Mouse (Mus musculus) layer of hippocampus, adult 9-10 months (tissue): ENCODE data around the gene Rpl34.

Experiments
- DNase-seq: peaks from one replicate; pipeline ENCODE4 v3.0.0; 2022; ENCODE audit warnings: low spot score

Gene Rpl34

GRCm38 (mm10) chr3:130712891-130713290 lies 17.3 kb downstream of the Rpl34 start:
- DNase-seq, result no peak

- no peak for DNase-seq
Observed at GRCm38 (mm10) chr3:130710103-130710502, 20.1 kb downstream of the Rpl34 start.

- DNase-seq, result peak; percentile 96
Observed at GRCm38 (mm10) chr3:130708967-130709924, 21.0 kb downstream of the Rpl34 start, which contains the start of gene Ostc. Gene Ostc, minus strand, starts transcription at chr3:130709444.

GRCm38 (mm10) chr3:130708529-130708928 lies 21.7 kb downstream of the Rpl34 start:
- DNase-seq, result no peak

GRCm38 (mm10) chr3:130702289-130702688 lies 27.9 kb downstream of the Rpl34 start:
- no peak for DNase-seq

GRCm38 (mm10) chr3:130697622-130698021 lies 32.6 kb downstream of the Rpl34 start:
- DNase-seq, result no peak

- no peak for DNase-seq
Observed at GRCm38 (mm10) chr3:130694705-130695104, 35.5 kb downstream of the Rpl34 start.

GRCm38 (mm10) chr3:130694041-130694593 lies 36.1 kb downstream of the Rpl34 start:
- no peak for DNase-seq

GRCm38 (mm10) chr3:130691596-130692170 lies 38.5 kb downstream of the Rpl34 start:
- no peak for DNase-seq

GRCm38 (mm10) chr3:130690834-130691595 lies 39.2 kb downstream of the Rpl34 start:
- DNase-seq, result no peak

GRCm38 (mm10) chr3:130689630-130690029 lies 40.6 kb downstream of the Rpl34 start:
- DNase-seq, result peak; percentile 90

- no peak for DNase-seq
Observed at GRCm38 (mm10) chr3:130687051-130687450, 43.1 kb downstream of the Rpl34 start.

GRCm38 (mm10) chr3:130685014-130685366 lies 45.2 kb downstream of the Rpl34 start:
- DNase-seq, result no peak

GRCm38 (mm10) chr3:130684276-130685013 lies 45.8 kb downstream of the Rpl34 start:
- no peak for DNase-seq

- DNase-seq, result no peak
Observed at GRCm38 (mm10) chr3:130683836-130684235, 46.4 kb downstream of the Rpl34 start.

- no peak for DNase-seq
Observed at GRCm38 (mm10) chr3:130682183-130682582, 48.0 kb downstream of the Rpl34 start.

GRCm38 (mm10) chr3:130681226-130681625 lies 49.0 kb downstream of the Rpl34 start:
- no peak for DNase-seq

- no peak for DNase-seq
Observed at GRCm38 (mm10) chr3:130677671-130678460, 52.3 kb downstream of the Rpl34 start.
